Mouse (Mus musculus) liver, adult 2 months (tissue): ENCODE measurements at regions not wholly inside any gene's neighbourhood (a gene's known extent, or its start where the extent isn't known, plus 50 kb on each side); places are given as distances from the start of the nearest gene placed in this dataset.
A peak's percentile ranks its signal among the peaks of the same experiment; 100 is the strongest.

Experiments
- DNase-seq: peaks from one replicate; pipeline ENCODE4 v3.0.0-alpha.2; 2011; ENCODE audit warnings: low read depth, low spot score; ENCODE audit errors: extremely low read depth
- H3K27ac ChIP-seq: fragments of 200-500 bp; replicated peaks from 2 replicates; pipeline ENCODE4 v1.5.1; 2012; ENCODE audit warnings: low read depth, mild to moderate bottlenecking, control low read depth, inconsistent platforms, low read length; ENCODE audit not compliant: insufficient read depth
- H3K27me3 ChIP-seq: fragments of 200-500 bp; 2 replicates; pipeline ENCODE4 v1.6.1; 2012; ENCODE audit warnings: mild to moderate bottlenecking, moderate library complexity, low read length, inconsistent platforms; ENCODE audit not compliant: control insufficient read depth, insufficient read depth
- H3K36me3 ChIP-seq: fragments of 200-500 bp; 2 replicates; pipeline ENCODE4 v1.6.1; 2012; ENCODE audit warnings: low read length, inconsistent platforms; ENCODE audit not compliant: control insufficient read depth, insufficient read depth
- H3K4me1 ChIP-seq: fragments of 200-500 bp; 2 replicates; pipeline ENCODE4 v1.6.1; 2011; ENCODE audit warnings: low read length; ENCODE audit not compliant: control insufficient read depth, insufficient read depth
- H3K4me3 ChIP-seq: fragments of 200-500 bp; 2 replicates; pipeline ENCODE4 v1.5.1; 2011; ENCODE audit warnings: low read depth, mild to moderate bottlenecking, control low read depth, low read length, moderate library complexity; ENCODE audit not compliant: insufficient read depth
- H3K79me2 ChIP-seq: fragments of 200-500 bp; 2 replicates; pipeline ENCODE4 v1.6.1; 2012; ENCODE audit warnings: inconsistent platforms, mild to moderate bottlenecking, low read length, moderate library complexity; ENCODE audit not compliant: control insufficient read depth, insufficient read depth
- H3K9ac ChIP-seq: fragments of 200-500 bp; 2 replicates; pipeline ENCODE4 v1.6.1; 2012; ENCODE audit warnings: low read depth, mild to moderate bottlenecking, control low read depth, inconsistent platforms, low read length
- CTCF ChIP-seq: fragments of 200-500 bp; IDR thresholded peaks from 2 replicates; pipeline ENCODE4 v1.5.1; 2011; ENCODE audit warnings: low read depth, low read length, control low read depth
- POLR2A ChIP-seq: fragments of 200-500 bp; IDR thresholded peaks from 2 replicates; pipeline ENCODE4 v1.6.1; 2011; ENCODE audit warnings: low read length, control low read depth; ENCODE audit not compliant: insufficient read depth; ENCODE audit errors: extremely low read depth
- WGBS: fragments of 180-500 bp; shearing (Covaris S2); methylation state at CpG from one replicate; pipeline ENCODE4 v1.1.7; 2018; 5-methylcytosine and 5-hydroxymethylcytosine counted together

DNA sequence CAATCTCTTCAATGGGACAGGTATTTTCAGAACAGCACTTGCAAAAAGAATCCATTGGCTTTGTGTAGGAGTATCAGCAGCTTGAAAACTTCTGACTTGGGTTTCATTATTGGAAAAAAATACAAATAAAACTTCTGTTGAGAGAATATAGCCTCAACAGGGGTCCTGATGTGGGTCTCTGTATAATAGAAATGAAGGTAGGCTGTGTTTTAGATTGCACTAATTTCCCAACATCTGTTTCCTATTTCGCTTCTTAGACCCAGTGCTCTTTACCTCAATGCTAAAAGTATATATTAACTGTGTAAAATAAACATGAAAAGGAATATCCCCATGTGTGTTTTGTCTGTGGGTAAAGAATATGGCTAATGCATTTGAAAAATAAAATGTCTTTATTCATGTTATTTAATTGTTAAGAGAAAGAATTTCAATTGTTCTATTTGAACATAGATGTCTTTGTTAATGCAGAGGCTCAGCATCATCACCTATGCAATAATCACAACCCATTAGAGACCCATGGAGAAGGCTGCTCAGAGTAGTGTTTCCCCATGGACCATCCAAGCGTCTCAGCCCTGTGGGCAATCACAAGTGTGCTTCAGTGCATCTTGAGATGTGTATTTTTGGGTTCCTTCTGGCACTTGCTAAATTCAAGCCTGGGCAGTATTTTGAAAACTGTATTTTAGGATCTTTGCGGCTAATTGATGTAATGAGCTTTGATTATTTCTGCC, 272.4 kb upstream of the Alcam start:
- WGBS, result 83% methylated on average over 3 of the region's 3 CpGs
- no peak overlapping the region for H3K4me3 ChIP-seq
- H3K4me1 ChIP-seq, result no peaks in the 10 kb centered on the region
- no peak overlapping the region for H3K9ac ChIP-seq
- no peak overlapping the region for H3K27ac ChIP-seq
- no peaks in the 10 kb centered on the region for H3K27me3 ChIP-seq
- H3K36me3 ChIP-seq, result no peaks in the 10 kb centered on the region
- no peak for DNase-seq
- no peak for TF ChIP-seq POLR2A
- TF ChIP-seq CTCF, result no peak
- H3K79me2 ChIP-seq, result no peaks in the 10 kb centered on the region

- TF ChIP-seq POLR2A (no peak), CTCF (no peak)
- no peaks in the 10 kb centered on the region for H3K27me3 ChIP-seq
- no peaks in the 10 kb centered on the region for H3K79me2 ChIP-seq
- no peak overlapping the region for H3K9ac ChIP-seq
- H3K36me3 ChIP-seq, result no peaks in the 10 kb centered on the region
- no peak overlapping the region for H3K4me3 ChIP-seq
- WGBS, result 75% methylated on average over 1 of the region's 1 CpGs
- DNase-seq, result no peak
- H3K27ac ChIP-seq, result no peak overlapping the region
- H3K4me1 ChIP-seq, result no peaks in the 10 kb centered on the region
Observed at GRCm38 (mm10) chr16:52718231-52718932, 264.5 kb upstream of the Alcam start.

- no peaks in the 10 kb centered on the region for H3K79me2 ChIP-seq
- no peaks in the 10 kb centered on the region for H3K36me3 ChIP-seq
- no peak overlapping the region for H3K4me3 ChIP-seq
- H3K4me1 ChIP-seq, result no peaks in the 10 kb centered on the region; the same call in 1 of the 2 replicates
- H3K27me3 ChIP-seq, result no peaks in the 10 kb centered on the region
- no peak for TF ChIP-seq CTCF
- TF ChIP-seq POLR2A, result no peak
- no peak for DNase-seq
- H3K9ac ChIP-seq, result no peak overlapping the region
- WGBS, result 73% methylated on average over 1 of the region's 1 CpGs
- no peak overlapping the region for H3K27ac ChIP-seq
Observed at GRCm38 (mm10) chr16:52690272-52690671, 236.4 kb upstream of the Alcam start.

GRCm38 (mm10) chr16:52654825-52655224, 201.0 kb upstream of the Alcam start:
- Histone ChIP-seq H3K79me2 (no peaks in the 10 kb centered on the region), H3K9ac (no peak overlapping the region), H3K27ac (no peak overlapping the region), H3K27me3 (no peaks in the 10 kb centered on the region), H3K4me1 (no peaks in the 10 kb centered on the region; the same call in 1 of the 2 replicates), H3K36me3 (no peaks in the 10 kb centered on the region), H3K4me3 (no peak overlapping the region)
- DNase-seq, result peak; percentile 66
- TF ChIP-seq POLR2A (no peak), CTCF (no peak)
